Mouse (Mus musculus): ENCODE measurements around the gene Olfr466. TPM values are rescaled to one million over a fixed set of nuclear protein-coding genes. Genes with fewer than 3 reads are reported as not detected.

Gene Olfr466
- not detected in 2 replicates for polyA plus RNA-seq (2015; fragmentation: Nextera tagmentation; extraction: Ambion mirVana)

- H3K4me3 ChIP-seq: no peak within 1 kb of the TSS
- H3K27ac ChIP-seq: no peak within 1 kb of the TSS
- H3K9ac ChIP-seq: no peak within 1 kb of the TSS
- H3K36me3 ChIP-seq: no peaks in the 10 kb centered on the region
- 0 out of 2 replicates have a peak, but pooled peaks cover 3% of the 10 kb centered on the region for H3K9me3 ChIP-seq
- ATAC-seq (ENCODE audit: low FRiP score, low read depth): no peak
- WGBS: 88% methylated on average over 1 of the region's 1 CpGs
- H3K4me1 ChIP-seq: no peaks in the 10 kb centered on the region
- no peaks in the 10 kb centered on the region for H3K27me3 ChIP-seq
- H3K4me2 ChIP-seq (replicated peaks): no peak within 1 kb of the TSS
These were observed at the start of gene Olfr466 for GRCm38 (mm10) chr13:65149940-65150339. Olfr466 (plus strand) TSS chr13:65150240.

GRCm38 (mm10) chr13:65100678-65101077 lies 49.4 kb upstream of the Olfr466 start:
- Histone ChIP-seq H3K9ac (no peak overlapping the region), H3K9me3 (peaks cover 18% of the 10 kb centered on the region), H3K27ac (no peak overlapping the region), H3K4me3 (no peak overlapping the region), H3K36me3 (peaks cover 30% of the 10 kb centered on the region), H3K4me2 (replicated peaks) (no peak overlapping the region), H3K4me1 (no peaks in the 10 kb centered on the region), H3K27me3 (no peaks in the 10 kb centered on the region)
- 89% methylated on average over 9 of the region's 9 CpGs for WGBS
- ATAC-seq (ENCODE audit: low FRiP score, low read depth): no peak

DNA sequence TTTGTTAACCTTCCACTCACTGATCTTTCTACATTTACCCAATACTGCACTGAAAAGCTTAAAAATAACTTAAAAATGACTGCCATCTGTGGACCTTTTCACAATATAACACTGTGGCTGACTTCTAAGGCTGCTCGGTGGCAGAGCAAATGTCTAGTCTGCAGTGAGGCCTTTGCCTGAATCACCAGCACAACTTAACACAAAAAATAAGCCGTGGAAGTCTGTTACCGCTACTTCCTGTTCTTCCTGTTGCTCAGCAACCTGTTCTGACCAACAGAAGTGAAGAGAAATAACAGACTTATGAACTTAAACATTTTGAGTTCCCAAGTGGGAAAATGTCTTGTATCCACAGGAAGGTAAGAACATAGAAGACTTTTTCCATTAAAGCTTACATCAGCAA lies 48.8 kb upstream of the Olfr466 start:
- H3K9me3 ChIP-seq: peaks cover 22% of the 10 kb centered on the region
- peaks cover 28% of the 10 kb centered on the region for H3K36me3 ChIP-seq
- WGBS: 90% methylated on average over 3 of the region's 3 CpGs
- H3K4me3 ChIP-seq: no peak overlapping the region
- no peak overlapping the region for H3K9ac ChIP-seq
- no peaks in the 10 kb centered on the region for H3K4me1 ChIP-seq
- no peak overlapping the region for H3K4me2 ChIP-seq (replicated peaks)
- ATAC-seq (ENCODE audit: low FRiP score, low read depth): no peak
- no peak overlapping the region for H3K27ac ChIP-seq
- no peaks in the 10 kb centered on the region for H3K27me3 ChIP-seq

- under 1% methylated on average over 5 of the region's 5 CpGs for WGBS
- Histone ChIP-seq H3K9me3 (peaks cover 6% of the 10 kb centered on the region; the same call in 1 of the 2 replicates), H3K27me3 (no peaks in the 10 kb centered on the region), H3K27ac (peak overlapping the region; percentile 93), H3K4me1 (peaks cover 13% of the 10 kb centered on the region; the same call in 1 of the 2 replicates), H3K4me3 (peak overlapping the region; percentile 81), H3K36me3 (0 out of 2 replicates have a peak, but pooled peaks cover 4% of the 10 kb centered on the region), H3K9ac (peak overlapping the region; percentile 92), H3K4me2 (replicated peaks) (peak overlapping the region; percentile 86)
- ATAC-seq (ENCODE audit: low FRiP score, low read depth): no peak
These were observed 38.1 kb upstream of the Olfr466 start for GRCm38 (mm10) chr13:65111961-65112360.

- Histone ChIP-seq H3K27ac (peak within 1 kb of the TSS; percentile 93), H3K36me3 (0 out of 2 replicates have a peak, but pooled peaks cover 2% of the 10 kb centered on the region), H3K4me2 (replicated peaks) (peak within 1 kb of the TSS; percentile 86), H3K4me1 (peaks cover 13% of the 10 kb centered on the region; the same call in 1 of the 2 replicates), H3K9ac (peak within 1 kb of the TSS; percentile 92), H3K4me3 (peak within 1 kb of the TSS; percentile 81), H3K9me3 (peaks cover 3% of the 10 kb centered on the region; the same call in 1 of the 2 replicates), H3K27me3 (no peaks in the 10 kb centered on the region)
- peak; percentile 100 for ATAC-seq (ENCODE audit: low FRiP score, low read depth)
- WGBS: under 1% methylated on average over 60 of the region's 60 CpGs
These were observed 37.5 kb upstream of the Olfr466 start, which contains the start of gene Mfsd14b for GRCm38 (mm10) chr13:65112459-65113110. Mfsd14b (minus strand) TSS chr13:65112975.

DNA sequence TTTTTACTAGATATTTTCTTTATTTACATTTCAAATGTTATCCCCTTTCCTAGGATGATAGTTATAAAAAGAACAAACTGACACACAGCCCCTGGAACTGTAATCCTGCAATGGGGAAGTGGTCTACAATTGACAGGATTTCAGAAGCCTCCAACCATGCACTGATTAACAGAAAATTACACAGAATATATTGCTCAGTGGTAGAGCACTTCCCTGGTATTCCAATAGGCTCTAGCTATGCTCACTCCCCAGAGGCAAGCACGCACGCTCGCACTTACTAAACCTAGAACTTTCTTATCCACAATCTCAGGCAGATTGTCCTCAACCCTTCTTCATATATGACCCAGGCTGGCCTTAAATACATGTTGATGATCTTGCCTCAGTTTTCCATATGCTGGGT lies 36.8 kb upstream of the Olfr466 start:
- Histone ChIP-seq H3K36me3 (no peaks in the 10 kb centered on the region), H3K9ac (peak overlapping the region; percentile 92), H3K4me1 (peaks cover 13% of the 10 kb centered on the region; the same call in 1 of the 2 replicates), H3K4me3 (peak overlapping the region; percentile 81), H3K9me3 (no peaks in the 10 kb centered on the region), H3K4me2 (replicated peaks) (peak overlapping the region; percentile 86), H3K27ac (peak overlapping the region; percentile 93; the same call in 1 of the 2 replicates), H3K27me3 (no peaks in the 10 kb centered on the region)
- ATAC-seq (ENCODE audit: low FRiP score, low read depth): peak; percentile 39; the same call in 1 of the 2 replicates
- WGBS: 61% methylated on average over 3 of the region's 3 CpGs

DNA sequence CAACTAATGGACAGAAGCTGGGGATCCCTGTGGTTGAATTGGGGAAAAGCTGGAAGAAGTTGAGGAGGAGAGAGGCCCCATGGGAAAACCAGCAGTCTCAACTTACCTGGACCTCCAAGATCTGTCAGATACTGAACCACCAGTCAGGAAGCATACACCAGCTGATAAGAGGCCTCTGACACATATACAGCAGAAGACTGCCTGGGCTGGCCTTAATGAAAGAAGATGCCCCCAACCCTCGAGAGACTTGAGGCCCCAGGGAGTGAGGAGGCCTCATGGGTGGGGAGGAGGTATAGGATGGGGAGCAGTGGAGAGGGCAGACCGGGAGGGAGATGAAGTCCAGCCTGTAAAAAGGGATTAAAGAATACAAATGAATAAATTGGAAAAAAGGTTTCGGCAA lies 29.1 kb upstream of the Olfr466 start:
- Histone ChIP-seq H3K27ac (no peak overlapping the region), H3K36me3 (no peaks in the 10 kb centered on the region), H3K27me3 (no peaks in the 10 kb centered on the region), H3K4me2 (replicated peaks) (no peak overlapping the region), H3K4me1 (no peaks in the 10 kb centered on the region), H3K9ac (no peak overlapping the region), H3K9me3 (no peaks in the 10 kb centered on the region), H3K4me3 (no peak overlapping the region)
- WGBS: 67% methylated on average over 3 of the region's 3 CpGs
- ATAC-seq (ENCODE audit: low FRiP score, low read depth): no peak

- Histone ChIP-seq H3K9me3 (no peaks in the 10 kb centered on the region), H3K4me1 (no peaks in the 10 kb centered on the region), H3K4me3 (no peak overlapping the region), H3K27me3 (no peaks in the 10 kb centered on the region), H3K9ac (no peak overlapping the region), H3K27ac (no peak overlapping the region), H3K4me2 (replicated peaks) (no peak overlapping the region), H3K36me3 (no peaks in the 10 kb centered on the region)
- no peak for ATAC-seq (ENCODE audit: low FRiP score, low read depth)
- WGBS: 75% methylated on average over 1 of the region's 1 CpGs
These were observed 27.9 kb upstream of the Olfr466 start for GRCm38 (mm10) chr13:65122111-65122510.

DNA sequence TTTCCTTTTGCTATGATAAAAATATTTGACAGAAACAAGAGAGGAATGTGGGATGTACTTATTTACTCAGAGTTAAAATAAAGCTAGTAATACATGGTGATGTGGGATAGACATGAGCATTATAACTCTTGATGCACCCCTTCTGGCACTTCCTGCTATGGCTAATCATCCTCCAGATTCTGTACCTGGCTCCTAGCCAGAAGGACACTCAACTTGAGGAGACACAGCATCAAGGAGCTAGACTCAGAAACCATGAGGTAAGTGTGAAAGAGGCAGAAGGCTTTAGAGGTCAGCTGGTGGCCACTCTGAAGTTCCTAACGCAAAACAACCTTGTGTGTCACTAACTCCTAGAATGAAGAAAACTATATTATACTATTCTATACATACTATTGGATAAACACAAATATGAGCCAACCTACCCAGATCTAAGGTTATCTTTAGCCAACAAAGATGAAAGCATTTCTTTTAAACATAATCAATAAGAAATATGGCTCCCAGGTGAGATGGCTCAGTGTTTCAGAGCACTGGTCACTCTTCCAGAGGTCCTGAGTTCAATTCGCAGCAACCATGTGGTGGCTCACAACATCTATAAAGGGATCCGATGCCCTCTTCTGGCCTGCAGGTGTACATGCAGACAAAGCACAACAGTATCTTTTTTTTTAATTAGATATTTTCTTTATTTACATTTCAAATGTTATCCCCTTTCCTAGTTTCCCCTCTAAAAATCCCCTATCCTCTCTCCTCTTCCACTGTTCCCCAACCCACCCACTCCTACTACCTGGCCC lies 22.8 kb upstream of the Olfr466 start:
- Histone ChIP-seq H3K9me3 (no peaks in the 10 kb centered on the region), H3K27me3 (no peaks in the 10 kb centered on the region), H3K4me2 (replicated peaks) (no peak overlapping the region), H3K9ac (no peak overlapping the region), H3K4me3 (no peak overlapping the region), H3K36me3 (no peaks in the 10 kb centered on the region), H3K4me1 (no peaks in the 10 kb centered on the region), H3K27ac (no peak overlapping the region)
- 62% methylated on average over 3 of the region's 3 CpGs for WGBS
- no peak for ATAC-seq (ENCODE audit: low FRiP score, low read depth)

DNA sequence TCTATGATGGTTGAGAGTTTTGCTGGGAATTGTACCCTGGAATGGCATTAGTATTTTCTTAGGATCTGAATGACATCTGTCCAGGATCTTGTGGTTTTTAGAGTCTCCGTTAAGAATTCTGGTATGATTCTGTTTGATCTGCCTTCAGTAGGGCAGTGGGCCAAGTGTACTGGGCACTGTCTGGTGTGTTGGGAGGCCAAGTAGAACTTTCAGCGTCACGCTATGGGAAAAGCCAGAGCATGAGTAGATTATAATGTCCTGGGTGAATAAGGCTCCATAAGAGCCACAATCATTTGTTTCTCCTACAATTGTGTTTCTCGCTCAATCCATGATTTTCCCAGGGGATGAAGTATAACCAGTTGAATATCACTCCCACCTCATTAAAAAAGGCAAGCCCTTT lies 12.3 kb upstream of the Olfr466 start, which contains the start of gene Olfr465-ps1:
TSS of gene Olfr465-ps1 (plus strand) at position 301 of the 400 bp plus-strand sequence.
- ATAC-seq (ENCODE audit: low FRiP score, low read depth): no peak
- Histone ChIP-seq H3K9me3 (0 out of 2 replicates have a peak, but pooled peaks cover 4% of the 10 kb centered on the region), H3K27me3 (no peaks in the 10 kb centered on the region), H3K4me3 (no peak within 1 kb of the TSS), H3K4me2 (replicated peaks) (no peak within 1 kb of the TSS), H3K9ac (no peak within 1 kb of the TSS), H3K27ac (no peak within 1 kb of the TSS), H3K4me1 (no peaks in the 10 kb centered on the region), H3K36me3 (no peaks in the 10 kb centered on the region)
- 84% methylated on average over 4 of the region's 4 CpGs for WGBS

GRCm38 (mm10) chr13:65174102-65174501 lies 24.1 kb downstream of the Olfr466 start:
- 78% methylated on average over 3 of the region's 3 CpGs for WGBS
- ATAC-seq (ENCODE audit: low FRiP score, low read depth): no peak

More at GRCm38 (mm10) chr13:65174102-65174501, 24.1 kb downstream of the Olfr466 start:
- H3K4me2 ChIP-seq (replicated peaks): no peak overlapping the region
- H3K27me3 ChIP-seq: no peaks in the 10 kb centered on the region
- H3K4me1 ChIP-seq: no peaks in the 10 kb centered on the region
- H3K4me3 ChIP-seq: no peak overlapping the region
- no peaks in the 10 kb centered on the region for H3K9me3 ChIP-seq
- no peaks in the 10 kb centered on the region for H3K36me3 ChIP-seq
- no peak overlapping the region for H3K27ac ChIP-seq
- no peak overlapping the region for H3K9ac ChIP-seq

Data from limb, embryonic 13.5 days (tissue).